Mouse (Mus musculus): ENCODE measurements around the gene Gm7030. TPM values are rescaled to one million over a fixed set of nuclear protein-coding genes. Genes with fewer than 3 reads are reported as not detected.
"Not testable (repeated sequence)": the region's sequence is repeated elsewhere in the genome, so short reads cannot be mapped to it uniquely, and the experiment has no call there.

Gene Gm7030
- polyA plus RNA-seq (2015; fragmentation: Nextera tagmentation; extraction: Ambion mirVana), result not detected in 2 replicates

DNA sequence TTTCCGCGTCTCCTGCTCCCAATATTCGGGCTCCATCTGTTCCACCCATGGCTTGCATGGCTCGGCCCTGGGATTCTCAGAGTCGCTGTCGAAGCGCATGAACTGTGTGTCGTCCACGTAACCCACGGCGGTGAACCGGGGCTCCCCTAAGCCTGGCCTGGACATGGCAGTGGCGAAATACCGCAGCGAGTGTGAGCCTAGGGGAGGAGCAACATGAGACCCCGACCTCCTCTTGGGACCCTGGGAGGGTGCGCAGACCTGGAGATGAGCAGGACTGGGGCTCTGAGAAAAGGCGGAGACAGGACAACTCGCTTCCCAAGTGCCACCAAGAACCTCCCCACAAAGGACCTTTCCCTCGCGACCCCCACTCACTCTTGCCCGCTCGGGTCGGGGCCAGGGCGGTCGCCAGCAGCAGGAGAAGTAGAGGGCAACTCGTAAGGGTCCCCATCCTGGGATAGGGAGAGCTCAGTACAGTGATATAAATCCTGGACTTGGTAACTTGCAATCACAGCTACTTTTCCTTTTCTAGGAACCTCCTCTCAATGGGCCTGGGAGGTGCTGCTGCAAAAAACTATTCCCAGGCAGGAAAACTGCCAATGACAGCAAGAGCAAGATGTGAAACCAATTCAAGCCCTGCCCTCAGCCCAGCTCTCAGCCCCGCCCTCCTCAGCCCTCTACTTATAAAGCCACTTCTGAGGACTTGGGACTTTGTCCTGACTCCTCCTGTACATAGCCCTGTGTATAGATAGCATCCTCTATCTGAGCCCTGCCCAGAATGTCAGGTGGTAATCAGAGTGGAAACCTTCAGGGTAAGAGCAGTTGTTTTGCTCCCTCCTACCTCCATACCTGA, at the start of gene Gm7030:
Gene Gm7030 (minus strand): TSS at position 458 of the 850 bp plus-strand sequence.
- DNase-seq (ENCODE audit: low spot score) (peak; percentile 39), ATAC-seq (peak; percentile 72)
- H3K9me3 ChIP-seq (ENCODE audit: low read length); H3K9ac ChIP-seq (replicated peaks; ENCODE audit: low read depth); H3K36me3 ChIP-seq (ENCODE audit: insufficient read depth, low read length); H3K27me3 ChIP-seq (replicated peaks; ENCODE audit: insufficient read depth, low read length); H3K4me3 ChIP-seq (ENCODE audit: low read depth, low read length); H3K27ac ChIP-seq (ENCODE audit: low read length); H3K4me1 ChIP-seq (ENCODE audit: insufficient read depth, low read depth, low read length): not testable (repeated sequence)
- 15% methylated on average over 24 of the region's 28 CpGs for WGBS
- peak within 1 kb of the TSS; percentile 39 for H3K4me2 ChIP-seq (replicated peaks; ENCODE audit: low read depth, low read length)

DNA sequence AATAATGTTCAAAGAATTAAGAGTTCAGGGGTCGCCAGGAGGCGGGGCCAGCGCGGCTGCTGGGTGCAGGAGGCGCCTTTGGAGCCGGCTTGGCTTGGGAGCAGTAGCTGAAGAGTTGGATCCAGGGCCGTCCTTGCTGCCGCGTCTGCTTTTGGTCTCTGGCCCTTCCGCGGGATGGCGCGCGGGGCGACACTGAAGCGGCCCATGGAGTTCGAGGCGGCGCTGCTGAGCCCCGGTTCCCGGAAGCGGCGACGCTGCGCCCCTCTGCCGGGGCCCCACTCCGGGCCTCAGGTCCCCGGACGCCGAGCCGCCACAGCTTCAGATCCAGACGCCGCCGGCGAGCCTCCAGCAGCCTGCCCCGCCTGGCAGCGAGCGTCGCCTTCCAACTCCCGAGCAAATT, 49.7 kb upstream of the Gm7030 start:
- DNase-seq (ENCODE audit: low spot score), result peak; percentile 16
- WGBS, result under 1% methylated on average over 40 of the region's 40 CpGs
- H3K27ac ChIP-seq (ENCODE audit: low read length); H3K36me3 ChIP-seq (ENCODE audit: insufficient read depth, low read length); H3K9me3 ChIP-seq (ENCODE audit: low read length); H3K4me1 ChIP-seq (ENCODE audit: insufficient read depth, low read depth, low read length); H3K27me3 ChIP-seq (replicated peaks; ENCODE audit: insufficient read depth, low read length); H3K9ac ChIP-seq (replicated peaks; ENCODE audit: low read depth): not testable (repeated sequence)
- peak; percentile 29 for TF ChIP-seq CTCF (IDR thresholded peaks at IDR 0.05)
- ATAC-seq, result peak; percentile 57
- Histone ChIP-seq H3K4me2 (replicated peaks; ENCODE audit: low read depth, low read length) (peak overlapping the region; percentile 54), H3K4me3 (ENCODE audit: low read depth, low read length) (peak overlapping the region; percentile 26)

DNA sequence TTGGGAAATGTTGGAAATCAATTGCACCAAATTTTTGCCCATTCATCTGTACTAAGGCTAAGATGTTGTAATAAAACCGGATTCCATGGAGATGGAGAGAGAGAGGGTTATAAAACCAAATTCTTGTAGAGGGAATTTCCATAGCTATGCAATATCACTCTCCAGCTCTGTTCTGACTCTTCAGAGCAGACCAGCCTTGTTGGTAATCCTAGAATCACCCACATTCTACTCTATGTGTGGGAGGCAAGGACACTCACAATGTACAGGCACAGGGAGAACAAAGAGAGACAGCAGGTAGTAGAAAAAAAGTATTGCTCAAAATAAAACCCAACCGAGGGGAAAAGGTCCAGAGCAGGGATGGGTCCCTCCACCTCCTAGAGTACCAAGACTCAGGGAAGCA, 46.9 kb upstream of the Gm7030 start:
- H3K4me3 ChIP-seq (ENCODE audit: low read depth, low read length); H3K4me1 ChIP-seq (ENCODE audit: insufficient read depth, low read depth, low read length); H3K4me2 ChIP-seq (replicated peaks; ENCODE audit: low read depth, low read length); DNase-seq (ENCODE audit: low spot score); H3K27me3 ChIP-seq (replicated peaks; ENCODE audit: insufficient read depth, low read length); ATAC-seq; H3K27ac ChIP-seq (ENCODE audit: low read length); H3K9me3 ChIP-seq (ENCODE audit: low read length); H3K36me3 ChIP-seq (ENCODE audit: insufficient read depth, low read length); H3K9ac ChIP-seq (replicated peaks; ENCODE audit: low read depth): not testable (repeated sequence)
- no CpG with 5 or more reads among the region's 2 CpGs for WGBS

DNA sequence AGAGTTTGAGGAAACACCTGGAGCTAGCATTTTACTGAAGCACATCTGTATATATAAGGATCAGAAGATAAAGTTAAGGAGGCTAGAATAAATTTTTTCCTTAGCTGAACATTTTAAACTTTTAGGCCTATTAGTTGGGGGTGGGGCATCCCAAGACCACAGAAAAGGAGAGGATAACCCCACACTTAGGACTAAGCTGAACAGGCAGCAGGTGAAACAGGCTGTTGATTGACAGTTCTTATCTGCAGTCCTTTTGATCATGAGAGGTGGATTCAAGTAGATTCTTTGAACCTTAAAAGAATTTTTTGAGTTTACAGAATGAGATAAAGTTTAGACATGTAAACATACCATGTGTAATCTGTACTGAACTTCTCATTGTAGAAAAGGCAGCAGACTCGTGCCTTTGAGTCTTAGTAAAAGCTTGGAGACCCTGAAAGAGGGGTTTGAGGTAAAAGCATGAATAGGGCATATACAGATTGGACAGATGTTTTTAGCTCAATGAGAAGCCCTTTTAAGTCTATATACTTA, 41.1 kb upstream of the Gm7030 start:
- DNase-seq (ENCODE audit: low spot score) (peak; percentile 44), ATAC-seq (no peak)
- WGBS, result 5% methylated on average over 1 of the region's 1 CpGs
- H3K4me3 ChIP-seq (ENCODE audit: low read depth, low read length), result no peak overlapping the region
- no peaks in the 10 kb centered on the region for H3K4me1 ChIP-seq (ENCODE audit: insufficient read depth, low read depth, low read length)
- H3K9me3 ChIP-seq (ENCODE audit: low read length), result no peaks in the 10 kb centered on the region
- no peak overlapping the region for H3K9ac ChIP-seq (replicated peaks; ENCODE audit: low read depth)
- no peaks in the 10 kb centered on the region for H3K36me3 ChIP-seq (ENCODE audit: insufficient read depth, low read length)
- no peak overlapping the region for H3K4me2 ChIP-seq (replicated peaks; ENCODE audit: low read depth, low read length)
- no peaks in the 10 kb centered on the region for H3K27me3 ChIP-seq (replicated peaks; ENCODE audit: insufficient read depth, low read length)
- no peak overlapping the region for H3K27ac ChIP-seq (ENCODE audit: low read length)
- peak; percentile 75 for TF ChIP-seq EP300 (IDR thresholded peaks at IDR 0.05)
- TF ChIP-seq CTCF (IDR thresholded peaks at IDR 0.05), result no peak

DNA sequence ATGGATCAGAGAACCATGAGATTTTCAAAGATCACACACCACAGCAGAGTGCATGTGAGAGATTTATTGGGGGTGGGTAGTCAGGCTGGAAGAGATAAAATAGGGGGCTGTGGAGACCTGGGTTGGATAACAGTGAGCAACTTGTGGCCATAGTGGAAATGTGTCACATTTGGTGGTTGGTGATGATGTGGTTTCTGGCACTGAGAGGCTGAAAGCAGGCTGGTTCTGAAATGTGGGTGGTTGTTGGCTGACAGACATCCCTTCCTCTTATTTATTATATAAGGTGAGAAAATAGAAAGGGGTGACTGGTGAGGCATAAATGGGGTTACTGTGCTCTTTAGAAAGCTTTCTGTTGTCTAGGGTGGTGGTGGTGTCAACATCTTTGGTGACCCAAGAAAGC, 40.5 kb upstream of the Gm7030 start:
- Histone ChIP-seq H3K27me3 (replicated peaks; ENCODE audit: insufficient read depth, low read length) (no peaks in the 10 kb centered on the region), H3K36me3 (ENCODE audit: insufficient read depth, low read length) (no peaks in the 10 kb centered on the region), H3K4me2 (replicated peaks; ENCODE audit: low read depth, low read length) (no peak overlapping the region), H3K9ac (replicated peaks; ENCODE audit: low read depth) (no peak overlapping the region), H3K9me3 (ENCODE audit: low read length) (no peaks in the 10 kb centered on the region), H3K4me1 (ENCODE audit: insufficient read depth, low read depth, low read length) (no peaks in the 10 kb centered on the region), H3K27ac (ENCODE audit: low read length) (no peak overlapping the region), H3K4me3 (ENCODE audit: low read depth, low read length) (no peak overlapping the region)
- DNase-seq (ENCODE audit: low spot score), result no peak
- ATAC-seq, result no peak
- TF ChIP-seq CTCF (IDR thresholded peaks at IDR 0.05), result no peak
- no peak for TF ChIP-seq EP300 (IDR thresholded peaks at IDR 0.05)

DNA sequence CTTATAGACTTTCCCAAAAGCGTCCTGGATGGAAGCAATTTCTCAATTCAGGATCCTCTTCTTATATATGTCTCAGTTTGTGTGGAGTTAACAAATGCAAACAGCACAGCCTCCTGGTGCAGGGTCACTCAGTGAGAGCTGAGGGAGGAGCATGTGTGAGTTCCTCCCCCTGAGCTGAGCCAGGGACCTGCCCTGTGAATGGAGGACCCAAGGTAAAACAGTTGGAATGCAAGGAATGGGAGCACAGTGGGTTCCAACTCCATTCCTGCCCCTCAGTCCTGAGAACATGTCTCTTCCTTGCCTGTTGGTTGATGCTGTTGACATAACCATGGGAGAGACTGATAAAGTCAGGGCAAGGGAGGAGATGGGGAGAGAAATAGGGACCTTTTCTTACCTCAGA, 39.9 kb upstream of the Gm7030 start:
- DNase-seq (ENCODE audit: low spot score), result peak; percentile 26
- H3K4me2 ChIP-seq (replicated peaks; ENCODE audit: low read depth, low read length); H3K4me1 ChIP-seq (ENCODE audit: insufficient read depth, low read depth, low read length); H3K9me3 ChIP-seq (ENCODE audit: low read length); H3K36me3 ChIP-seq (ENCODE audit: insufficient read depth, low read length); H3K27ac ChIP-seq (ENCODE audit: low read length); H3K9ac ChIP-seq (replicated peaks; ENCODE audit: low read depth); H3K27me3 ChIP-seq (replicated peaks; ENCODE audit: insufficient read depth, low read length); H3K4me3 ChIP-seq (ENCODE audit: low read depth, low read length): not testable (repeated sequence)
- peak; percentile 18; the same call in 1 of the 2 replicates for ATAC-seq
- WGBS, result no CpG with 5 or more reads among the region's 1 CpGs

All from lung, postnatal 0 days (tissue).